Mouse (Mus musculus) stomach, postnatal 0 days (tissue): ENCODE measurements at regions not wholly inside any gene's neighbourhood (a gene's known extent, or its start where the extent isn't known, plus 50 kb on each side); places are given as distances from the start of the nearest gene placed in this dataset.

Experiments used
- CTCF ChIP-seq: IDR thresholded peaks from 2 replicates; pipeline ENCODE4 v1.5.1; 2016; ENCODE audit warnings: antibody characterized with exemption, low read depth, mild to moderate bottlenecking, moderate library complexity
- EP300 ChIP-seq: optimal IDR thresholded peaks from 2 replicates; pipeline ENCODE3; 2016; ENCODE audit warnings: antibody characterized with exemption

DNA sequence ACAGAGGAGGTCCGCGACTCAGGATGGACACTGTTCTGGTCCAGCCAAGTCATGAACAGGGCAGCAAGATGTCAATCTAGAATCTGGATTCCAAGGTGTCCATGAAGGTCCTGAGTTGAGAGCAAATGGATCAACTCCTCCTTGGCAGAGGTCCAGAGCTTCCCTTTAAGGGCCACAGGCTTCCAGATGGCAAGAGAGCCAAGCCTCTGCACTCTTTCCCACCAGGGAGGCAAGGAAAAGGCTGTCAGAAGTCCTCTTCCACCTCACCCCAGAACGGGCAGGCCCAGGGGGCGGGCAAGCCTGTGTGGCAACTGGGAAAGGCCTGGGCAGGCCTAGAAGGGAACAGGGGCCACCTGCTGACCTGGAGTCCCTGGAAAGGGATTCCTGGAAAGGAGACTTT is 58.7 kb upstream of the Ppp1r26 start:
- TF ChIP-seq EP300 (no peak), CTCF (no peak)
